Comparison of ENCODE assay signal across 9 mouse cellular contexts in the genomic region with DNA sequence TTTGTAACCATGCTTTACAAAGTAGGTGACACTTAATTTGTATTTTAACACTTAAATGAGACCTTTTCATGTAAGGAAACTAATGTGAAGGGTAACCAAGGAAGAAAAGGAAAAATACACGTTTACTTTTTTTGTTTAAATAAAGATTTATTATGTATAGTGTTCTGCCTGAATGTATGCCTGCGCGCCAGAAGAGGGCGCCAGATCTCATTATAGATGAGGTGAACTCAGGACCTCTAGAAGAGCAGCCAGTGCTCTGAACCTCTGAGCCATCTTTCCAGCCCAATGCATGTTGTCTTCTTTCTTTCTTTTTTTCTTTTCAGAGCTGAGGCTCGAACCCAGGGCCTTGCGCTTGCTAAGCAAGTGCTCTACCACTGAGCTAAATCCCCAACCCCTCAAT. TPM values are rescaled to one million over a fixed set of nuclear protein-coding genes. Genes with fewer than 3 reads are reported as not detected.
A peak's percentile ranks its signal among the peaks of the same experiment; 100 is the strongest.
DNase-seq lines count a peak whose midpoint lies in the region; ATAC-seq and TF ChIP-seq lines count a peak whose summit lies in the region.
"Had no signal": no experiment of that assay in that cellular context is flagged by ENCODE, and none has a peak within 500 bp of the region (broad histone marks: within the 10 kb centered on the region; RNA-seq: fewer than 3 reads in every experiment).

No protein-coding gene starts in this region.

- WGBS in heart, embryonic 12.5 days = 18% methylated on average over 6 of the region's 6 CpGs
- 25% methylated on average over 6 of the region's 6 CpGs for WGBS in kidney, postnatal 0 days
- 12% methylated on average over 6 of the region's 6 CpGs for WGBS in small intestine, adult 2 months
- 21% methylated on average over 6 of the region's 6 CpGs for WGBS in intestine, embryonic 16.5 days

- H3K4me1 ChIP-seq in heart, embryonic 12.5 days (replicated peaks) = no peaks in the 10 kb centered on the region
- no peaks in the 10 kb centered on the region for H3K4me1 ChIP-seq in kidney, postnatal 0 days (replicated peaks; ENCODE audit: insufficient read depth, low read length)
- no peaks in the 10 kb centered on the region for H3K4me1 ChIP-seq in small intestine, adult 2 months (ENCODE audit: control insufficient read depth, insufficient read depth, insufficient read length, low read length)
- no peaks in the 10 kb centered on the region for H3K4me1 ChIP-seq in intestine, embryonic 16.5 days (ENCODE audit: control insufficient read depth, insufficient read depth, low read length)
- H3K4me1 ChIP-seq: liver, embryonic 15.5 days had no signal

- DNase-seq in heart, postnatal 10 days = peak; percentile 2 to 11
- DNase-seq in B cell, adult 2 months = peak; percentile 31 to 40
- peak; percentile 45 for DNase-seq in NIH3T3 (ENCODE audit: low read depth)
- peak; percentile 21 for DNase-seq in kidney, postnatal 0 days (ENCODE audit: low spot score)
- no peak for DNase-seq in layer of hippocampus, postnatal 14 days (ENCODE audit: low spot score in 2 of 2)

- no peak overlapping the region for H3K4me3 ChIP-seq in heart, embryonic 12.5 days
- no peak overlapping the region for H3K4me3 ChIP-seq in kidney, postnatal 0 days (replicated peaks; ENCODE audit: low read depth, low read length)
- H3K4me3 ChIP-seq in small intestine, adult 2 months (ENCODE audit: low read depth, low read length) = no peak overlapping the region
- H3K4me3 ChIP-seq in intestine, embryonic 16.5 days (ENCODE audit: low read length) = no peak overlapping the region
- H3K4me3 ChIP-seq: liver, embryonic 15.5 days had no signal

- no peaks in the 10 kb centered on the region for H3K9me3 ChIP-seq in heart, embryonic 12.5 days (replicated peaks)
- H3K9me3 ChIP-seq in kidney, postnatal 0 days (replicated peaks; ENCODE audit: low read length) = no peaks in the 10 kb centered on the region
- no peaks in the 10 kb centered on the region for H3K9me3 ChIP-seq in intestine, embryonic 16.5 days (ENCODE audit: control insufficient read depth, low read length)
- H3K9me3 ChIP-seq: liver, embryonic 15.5 days had no signal

- TF ChIP-seq POLR2A in small intestine, adult 2 months (IDR thresholded peaks at IDR 0.05; ENCODE audit: low read depth, low read length) = no peak

- intact Hi-C loops in heart, postnatal 10 days (cut with DNase I) = no loop called here

- TF ChIP-seq CTCF in kidney, postnatal 0 days (IDR thresholded peaks at IDR 0.05; ENCODE audit: low read depth) = peak; percentile 58
- TF ChIP-seq CTCF in small intestine, adult 2 months (IDR thresholded peaks at IDR 0.05; ENCODE audit: extremely low read depth, insufficient read length, insufficient replicate concordance, low read depth, low read length) = peak; percentile 41; the same call in 1 of the 2 replicates

- H3K27ac ChIP-seq in heart, embryonic 12.5 days (ENCODE audit: poor library complexity, severe bottlenecking) = no peak overlapping the region
- no peak overlapping the region for H3K27ac ChIP-seq in kidney, postnatal 0 days
- H3K27ac ChIP-seq in small intestine, adult 2 months (ENCODE audit: insufficient read depth, low read depth, low read length) = no peak overlapping the region
- no peak overlapping the region for H3K27ac ChIP-seq in intestine, embryonic 16.5 days (ENCODE audit: low read length)
- H3K27ac ChIP-seq: liver, embryonic 15.5 days had no signal

- no peak overlapping the region for H3K4me2 ChIP-seq in heart, embryonic 12.5 days
- no peak overlapping the region for H3K4me2 ChIP-seq in kidney, postnatal 0 days (ENCODE audit: low read length)
- no peak overlapping the region for H3K4me2 ChIP-seq in intestine, embryonic 16.5 days (ENCODE audit: low read depth, low read length)
- H3K4me2 ChIP-seq: liver, embryonic 15.5 days had no signal

- no peak overlapping the region for H3K9ac ChIP-seq in heart, embryonic 12.5 days
- H3K9ac ChIP-seq in kidney, postnatal 0 days (ENCODE audit: low read depth, low read length) = no peak overlapping the region
- H3K9ac ChIP-seq in intestine, embryonic 16.5 days (ENCODE audit: low read depth, low read length) = no peak overlapping the region
- H3K9ac ChIP-seq: liver, embryonic 15.5 days had no signal

- ATAC-seq in heart, embryonic 12.5 days (ENCODE audit: insufficient number of reproducible peaks, low FRiP score) = no peak
- no peak for ATAC-seq in kidney, postnatal 0 days (replicated peaks; ENCODE audit: low FRiP score, low read depth)
- ATAC-seq in intestine, embryonic 16.5 days = no peak

- no peaks in the 10 kb centered on the region for H3K36me3 ChIP-seq in heart, embryonic 12.5 days
- no peaks in the 10 kb centered on the region for H3K36me3 ChIP-seq in kidney, postnatal 0 days (ENCODE audit: insufficient read depth, low read length)
- no peaks in the 10 kb centered on the region for H3K36me3 ChIP-seq in small intestine, adult 2 months (ENCODE audit: control insufficient read depth, insufficient read depth, low read length)
- H3K36me3 ChIP-seq in intestine, embryonic 16.5 days (ENCODE audit: control insufficient read depth, insufficient read depth, low read length) = no peaks in the 10 kb centered on the region
- H3K36me3 ChIP-seq: liver, embryonic 15.5 days had no signal

- no peaks in the 10 kb centered on the region for H3K27me3 ChIP-seq in heart, embryonic 12.5 days (replicated peaks)
- no peaks in the 10 kb centered on the region for H3K27me3 ChIP-seq in kidney, postnatal 0 days (ENCODE audit: insufficient read depth, low read length)
- no peaks in the 10 kb centered on the region for H3K27me3 ChIP-seq in small intestine, adult 2 months (ENCODE audit: control insufficient read depth, insufficient read depth, low read length)
- no peaks in the 10 kb centered on the region for H3K27me3 ChIP-seq in intestine, embryonic 16.5 days (replicated peaks; ENCODE audit: control insufficient read depth, insufficient read depth, low read length)
- H3K27me3 ChIP-seq: liver, embryonic 15.5 days had no signal

RNA-seq across cellular contexts. Expression of a gene that starts 23.1 kb away (rescaled TPM):
- not detected for total RNA-seq in heart, postnatal 10 days (2021)
- polyA plus RNA-seq in heart, embryonic 12.5 days (2016; fragmentation: Nextera tagmentation; extraction: Ambion mirVana) = not detected in 2 replicates
- not detected in 2 replicates for polyA plus RNA-seq in kidney, postnatal 0 days (2015; fragmentation: Nextera tagmentation; extraction: Ambion mirVana)
- polyA plus RNA-seq in small intestine, adult 2 months (2012; rRNA removed) = not detected in 2 replicates
- total RNA-seq in layer of hippocampus, postnatal 14 days (2021) = not detected
- polyA plus RNA-seq in intestine, embryonic 16.5 days (2015; fragmentation: Nextera tagmentation; extraction: Ambion mirVana) = 0.13 and 0.17 TPM in 2 replicates
- polyA plus RNA-seq: liver, embryonic 15.5 days had no signal

RNA-seq across cellular contexts. Expression of a gene that starts 25.4 kb away (rescaled TPM):
- 10 to 100 TPM; 27.4 TPM for total RNA-seq in heart, postnatal 10 days (2021)
- polyA plus RNA-seq in heart, embryonic 12.5 days (2016; fragmentation: Nextera tagmentation; extraction: Ambion mirVana) = 30.5 and 30.9 TPM in 2 replicates
- 20.4 and 21.8 TPM in 2 replicates for polyA plus RNA-seq in kidney, postnatal 0 days (2015; fragmentation: Nextera tagmentation; extraction: Ambion mirVana)
- polyA plus RNA-seq in small intestine, adult 2 months (2012; rRNA removed) = 0.71 and 1.5 TPM in 2 replicates
- total RNA-seq in layer of hippocampus, postnatal 14 days (2021) = 10 to 100 TPM; 33.5 to 34.1 TPM
- 20.4 and 20.6 TPM in 2 replicates for polyA plus RNA-seq in intestine, embryonic 16.5 days (2015; fragmentation: Nextera tagmentation; extraction: Ambion mirVana)

RNA-seq across cellular contexts. Expression of a gene that starts 37.1 kb away (rescaled TPM):
- 10 to 100 TPM; 14.7 to 17.1 TPM for total RNA-seq in heart, postnatal 10 days (2021)
- 8.0 and 9.2 TPM in 2 replicates for polyA plus RNA-seq in heart, embryonic 12.5 days (2016; fragmentation: Nextera tagmentation; extraction: Ambion mirVana)
- polyA plus RNA-seq in kidney, postnatal 0 days (2015; fragmentation: Nextera tagmentation; extraction: Ambion mirVana) = 10.9 and 11.1 TPM in 2 replicates
- polyA plus RNA-seq in small intestine, adult 2 months (2012; rRNA removed) = 6.1 and 12.3 TPM in 2 replicates
- total RNA-seq in layer of hippocampus, postnatal 14 days (2021) = 10 to 100 TPM; 87.0 to 87.9 TPM
- 10.4 and 11.0 TPM in 2 replicates for polyA plus RNA-seq in intestine, embryonic 16.5 days (2015; fragmentation: Nextera tagmentation; extraction: Ambion mirVana)

RNA-seq across cellular contexts. Expression of a gene that starts 47.9 kb away (rescaled TPM):
- not detected for total RNA-seq in heart, postnatal 10 days (2021)
- polyA plus RNA-seq in heart, embryonic 12.5 days (2016; fragmentation: Nextera tagmentation; extraction: Ambion mirVana) = not detected in 2 replicates
- not detected in 2 replicates for polyA plus RNA-seq in kidney, postnatal 0 days (2015; fragmentation: Nextera tagmentation; extraction: Ambion mirVana)
- polyA plus RNA-seq in small intestine, adult 2 months (2012; rRNA removed) = not detected in 2 replicates
- total RNA-seq in layer of hippocampus, postnatal 14 days (2021) = not detected
- polyA plus RNA-seq in intestine, embryonic 16.5 days (2015; fragmentation: Nextera tagmentation; extraction: Ambion mirVana) = not detected in 2 replicates
- polyA plus RNA-seq: liver, embryonic 15.5 days had no signal

Comparison
In these comparisons a context has a peak if more than half of its experiments do, and no peak if none do; other contexts are left out.
1. DNase-seq: peak in heart, postnatal 10 days (2 of 2), B cell, adult 2 months (2 of 2), NIH3T3 (single experiment) and kidney, postnatal 0 days (single experiment); none in layer of hippocampus, postnatal 14 days (0 of 2).